Mouse (Mus musculus): Measurements from ENCODE around the gene D1Pas1. TPM values are rescaled to one million over a fixed set of nuclear protein-coding genes. Genes with fewer than 3 reads are reported as not detected.

Gene D1Pas1
- total RNA-seq (2022): not detected

DNA sequence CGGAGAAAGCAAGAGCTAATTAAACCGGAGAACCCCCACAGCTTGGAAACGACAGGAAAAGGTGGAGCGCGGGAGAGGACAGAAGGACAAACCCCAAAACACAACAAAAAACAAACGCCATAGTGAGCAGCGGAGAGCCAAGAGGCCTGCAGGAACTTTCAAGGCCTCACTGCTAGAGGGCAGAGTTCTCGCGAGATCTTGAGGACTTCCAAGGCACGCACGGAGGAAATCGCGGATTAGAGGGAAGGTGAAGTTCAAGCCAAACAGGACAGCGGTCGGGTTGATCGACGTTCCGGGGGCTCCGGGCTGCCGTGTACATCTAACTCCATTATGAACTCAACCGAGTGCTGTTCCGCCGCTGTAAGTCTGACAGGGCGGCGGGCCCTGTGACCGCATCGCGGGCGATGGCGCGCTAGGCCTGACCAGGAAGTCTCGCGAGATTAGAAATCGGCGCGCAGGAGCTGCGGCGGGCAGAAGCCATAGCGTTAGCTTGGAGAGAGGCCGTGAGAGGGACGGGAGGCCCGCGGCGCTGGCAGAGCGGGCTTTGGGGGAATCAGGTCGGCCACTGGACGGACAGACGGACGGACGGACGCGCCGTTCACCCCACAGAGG is at the start of gene D1Pas1:
D1Pas1 (plus strand) TSS at position 216 of the 612 bp plus-strand sequence.
- DNase-seq (ENCODE audit: low spot score): no peak

DNA sequence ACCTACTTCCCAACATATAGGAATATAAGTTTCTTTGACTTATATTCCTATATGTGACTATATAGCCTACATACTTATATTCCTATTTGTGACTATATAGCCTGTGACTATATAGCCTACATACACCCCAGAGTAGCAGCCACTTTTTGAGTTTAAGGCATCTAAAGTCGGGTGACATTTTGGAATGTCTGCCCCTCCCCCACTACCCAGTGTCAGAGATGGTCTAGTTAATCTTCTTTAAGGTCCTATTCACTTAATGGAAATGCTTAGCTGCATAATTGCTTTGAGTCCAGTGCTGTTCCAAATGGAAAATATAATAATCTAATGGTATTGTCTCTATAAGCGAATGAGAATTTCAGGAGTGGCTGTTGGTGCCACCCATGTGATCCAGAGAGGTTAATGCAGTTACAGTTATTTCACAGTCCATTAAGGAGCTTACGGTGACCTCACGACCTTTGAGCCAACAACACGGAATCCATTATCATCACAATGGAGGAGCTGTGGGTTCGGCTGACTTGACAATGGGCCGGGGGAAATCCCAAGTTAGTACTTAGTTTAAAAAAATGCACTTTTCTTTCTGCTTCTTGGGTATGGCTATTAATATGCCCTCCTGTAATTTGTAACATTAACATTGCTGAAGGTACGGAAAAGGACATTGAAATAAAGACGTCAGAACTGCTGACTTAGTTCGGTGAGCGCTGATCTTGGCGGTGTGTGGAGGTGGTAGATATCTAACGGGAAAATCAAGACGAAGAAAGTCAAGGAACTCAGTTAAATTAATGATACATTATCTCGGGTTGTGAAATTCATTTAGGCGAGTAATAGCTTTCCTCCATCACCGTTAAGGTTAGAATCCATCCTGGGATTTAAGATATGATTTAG is 44.5 kb upstream of the D1Pas1 start:
- no peak for DNase-seq (ENCODE audit: low spot score)

DNA sequence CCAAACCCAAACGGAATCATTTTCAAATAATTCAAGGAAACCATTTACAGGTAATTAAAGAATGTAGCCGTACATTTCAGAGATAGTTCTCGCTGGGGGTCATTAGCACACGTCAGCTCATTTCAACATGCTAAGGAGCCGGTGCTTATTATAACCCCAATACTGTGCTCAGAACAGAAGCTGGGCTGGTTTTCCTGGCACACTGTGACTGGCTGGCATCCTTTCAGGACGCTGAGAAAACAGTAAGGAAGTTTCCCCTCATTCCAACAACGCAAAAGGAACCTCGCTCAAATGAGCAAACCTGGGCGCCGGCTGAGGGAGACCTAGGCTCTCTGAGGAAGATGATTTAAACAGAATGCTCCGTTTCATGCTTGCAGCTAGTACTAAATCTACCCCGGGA is 43.2 kb upstream of the D1Pas1 start:
- no peak for DNase-seq (ENCODE audit: low spot score)

DNA sequence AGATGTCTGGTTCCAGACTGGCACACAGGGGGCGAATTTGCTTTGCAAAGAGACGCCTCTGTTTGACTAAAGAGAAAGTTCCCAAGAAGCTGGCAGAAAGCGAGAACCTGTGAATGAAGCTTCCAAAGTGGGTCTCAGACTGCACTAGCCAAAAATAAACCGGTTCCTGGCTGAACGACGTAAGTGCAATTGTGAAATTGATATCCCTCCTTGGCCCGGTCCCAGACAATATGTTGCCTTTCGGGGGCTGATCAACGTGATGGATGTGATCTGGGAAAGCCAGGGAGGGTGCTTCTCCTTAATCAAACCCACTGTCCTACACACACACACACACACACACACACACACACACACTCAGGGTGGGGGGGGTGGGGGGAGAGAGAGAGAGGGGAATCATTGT is 41.8 kb upstream of the D1Pas1 start:
- DNase-seq (ENCODE audit: low spot score): no peak

DNA sequence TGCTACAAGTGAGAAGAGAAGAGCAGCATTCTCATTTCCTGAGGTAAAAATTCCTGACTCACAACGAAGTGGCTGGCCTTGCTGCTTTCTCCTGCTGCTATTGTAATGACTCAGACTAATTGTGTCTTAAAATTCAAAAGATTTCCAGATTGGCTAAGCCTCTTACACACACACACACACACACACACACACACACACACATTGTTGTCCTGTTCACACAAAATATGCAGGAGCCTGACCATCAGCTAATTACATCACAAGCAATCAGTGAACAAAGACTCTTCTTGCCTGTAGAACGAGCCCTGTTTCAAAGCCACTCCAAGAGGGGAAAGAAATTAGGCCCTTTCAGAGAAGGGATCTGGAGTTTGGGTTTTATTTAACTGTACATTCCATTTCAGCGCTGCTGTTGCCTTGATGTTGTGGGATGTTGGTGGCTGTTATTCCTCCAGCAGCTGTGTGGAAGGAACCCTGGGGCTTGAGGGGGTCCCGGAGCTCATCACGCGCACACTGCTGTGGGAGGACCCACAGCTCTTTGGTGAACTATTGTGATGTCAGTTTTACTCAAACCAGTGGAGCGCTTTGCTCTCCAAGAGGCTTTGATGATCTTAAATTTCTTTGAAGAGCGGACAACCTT is 40.8 kb upstream of the D1Pas1 start:
- no peak for DNase-seq (ENCODE audit: low spot score)

DNA sequence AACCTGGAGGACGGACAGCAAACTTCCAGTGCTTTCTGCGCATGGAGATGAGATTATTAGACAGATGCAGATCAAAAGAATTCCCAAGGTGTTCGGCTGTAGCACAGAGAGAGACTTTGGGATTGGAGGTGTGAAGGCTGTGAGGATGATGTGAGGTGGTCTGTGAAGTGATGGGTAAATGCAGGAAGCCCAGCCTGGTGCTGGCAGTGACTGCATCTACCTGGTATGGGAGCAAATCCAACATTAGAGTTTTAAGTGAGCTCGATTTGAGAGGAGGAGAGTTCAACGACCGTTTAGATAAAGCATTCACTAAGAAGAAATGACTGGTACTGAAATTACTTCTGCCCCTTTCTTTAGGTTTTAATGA is 40.3 kb upstream of the D1Pas1 start:
- no peak for DNase-seq (ENCODE audit: low spot score)

DNA sequence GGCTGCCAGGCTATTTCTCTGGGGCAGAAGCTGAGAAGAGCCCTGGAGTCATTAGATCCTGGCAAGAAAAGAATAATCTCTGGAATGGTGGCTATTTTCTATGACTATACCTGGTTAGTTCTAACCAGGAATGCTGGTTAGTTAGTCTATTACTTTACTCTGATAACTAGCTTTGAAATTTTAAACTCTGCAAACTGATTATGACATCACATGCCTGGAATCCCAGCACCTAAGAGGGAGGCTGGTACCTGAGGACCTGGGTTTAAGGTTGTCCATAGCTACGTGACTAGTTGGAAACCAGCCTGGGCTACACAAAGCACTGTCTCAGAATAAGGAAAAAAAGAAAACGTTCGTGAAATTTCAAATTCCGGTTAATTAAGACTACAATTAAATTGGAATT is 39.7 kb upstream of the D1Pas1 start:
- DNase-seq (ENCODE audit: low spot score): no peak

DNA sequence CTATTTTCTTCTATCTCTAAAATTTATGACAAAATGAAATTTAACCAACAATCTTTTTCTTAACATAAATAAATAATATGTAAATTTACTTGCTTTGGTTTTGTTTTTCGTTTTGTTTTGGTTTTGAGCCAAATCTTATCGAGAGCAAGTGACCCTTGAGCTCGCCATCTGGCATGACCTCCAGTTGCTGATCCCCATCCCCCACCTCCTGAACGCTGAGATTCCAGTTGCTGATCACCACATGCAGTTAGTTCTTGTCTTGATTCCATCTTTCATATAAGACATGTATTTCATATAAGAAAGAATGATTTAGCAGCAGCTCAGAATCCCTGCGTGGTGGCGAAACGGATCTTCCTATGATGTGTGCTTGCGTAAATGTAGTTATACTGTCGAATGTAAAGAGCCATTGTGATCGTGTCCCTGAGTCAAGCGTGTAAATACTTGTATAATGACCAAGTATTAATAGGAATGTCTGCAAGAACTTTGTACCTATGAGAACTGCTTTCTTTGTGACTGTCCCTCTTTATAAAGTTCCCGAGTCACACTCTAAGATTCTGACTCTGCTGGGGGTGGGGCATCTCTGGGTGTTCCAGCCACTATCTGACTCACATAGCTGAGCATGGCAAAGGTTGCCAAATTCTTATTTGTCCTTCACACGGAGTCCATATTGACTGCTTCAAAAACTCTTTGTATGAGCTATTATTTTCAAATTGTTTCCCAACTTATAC is 36.9 kb upstream of the D1Pas1 start:
- no peak for DNase-seq (ENCODE audit: low spot score)

DNA sequence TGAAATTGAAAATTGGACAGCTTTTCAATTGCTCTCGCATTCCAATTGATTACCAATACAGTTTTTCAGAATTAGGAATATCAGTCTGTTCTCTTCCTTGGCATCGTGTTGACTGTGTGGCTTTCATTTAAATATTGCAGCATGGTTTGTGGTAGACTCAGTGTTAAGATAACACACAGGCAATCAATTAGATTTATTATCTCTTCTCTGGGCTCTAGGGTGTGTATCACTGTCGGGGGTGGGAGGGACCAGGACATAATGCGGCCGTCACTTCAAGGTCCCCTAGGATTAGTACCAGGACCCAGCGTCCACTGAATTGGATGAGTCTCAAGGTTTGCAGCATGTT is 36.4 kb upstream of the D1Pas1 start:
- DNase-seq (ENCODE audit: low spot score): no peak

DNA sequence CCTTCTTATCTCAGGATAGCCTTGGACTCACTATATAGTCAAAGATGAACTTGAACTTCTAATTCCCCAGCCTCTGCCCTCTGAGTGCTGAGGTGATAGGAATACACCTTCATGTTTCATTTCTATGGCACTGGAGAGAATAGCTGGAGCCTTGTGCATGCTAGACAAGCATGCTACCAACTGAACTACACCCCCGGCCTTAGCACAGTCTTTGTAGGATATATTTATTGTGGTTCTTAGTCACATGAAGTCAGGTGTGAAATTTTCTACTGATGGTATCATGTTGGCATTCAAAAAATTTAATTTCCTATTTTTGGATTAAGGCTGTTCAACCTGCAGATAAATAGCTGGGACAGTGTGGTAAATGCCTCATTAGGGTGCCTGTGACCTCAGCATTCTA is 33.0 kb upstream of the D1Pas1 start:
- no peak for DNase-seq (ENCODE audit: low spot score)

DNA sequence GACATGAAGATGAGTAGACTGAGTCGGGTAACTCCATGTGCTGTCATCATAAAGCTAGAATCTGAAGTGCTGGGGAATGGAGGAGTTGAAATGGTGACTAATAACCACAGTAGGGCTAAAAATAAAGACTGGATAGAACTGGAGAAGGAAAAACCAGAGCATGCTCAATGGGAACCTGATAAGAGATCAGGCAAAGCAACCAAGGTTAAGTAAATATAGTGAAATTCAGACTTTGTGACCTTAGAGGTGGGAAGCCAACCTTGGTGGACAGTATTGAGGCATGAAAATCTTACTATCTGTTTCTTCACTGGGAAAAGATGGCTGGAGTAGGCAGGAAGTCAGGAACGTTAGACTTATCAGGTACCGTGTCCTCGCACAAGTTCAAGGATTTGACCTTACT is 14.8 kb upstream of the D1Pas1 start:
- DNase-seq (ENCODE audit: low spot score): no peak

DNA sequence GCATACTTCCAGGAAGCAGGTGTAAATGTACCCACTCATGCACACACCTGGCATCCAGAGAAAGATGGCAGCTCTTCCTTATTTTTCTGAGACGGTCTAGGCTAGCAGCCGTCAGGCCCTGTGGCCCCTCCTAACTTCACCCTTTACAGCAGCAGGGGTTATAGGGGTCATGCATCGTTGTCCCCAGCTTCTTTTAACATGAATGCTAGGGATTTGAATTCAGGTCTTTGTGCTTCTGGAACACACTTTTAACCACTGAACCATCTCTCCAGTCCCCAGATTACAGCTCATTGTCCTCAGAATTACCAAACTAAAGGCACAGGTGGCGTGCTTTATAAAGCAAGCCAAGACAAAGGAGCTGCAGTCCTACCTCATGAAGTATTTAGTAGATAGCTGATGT is 12.6 kb upstream of the D1Pas1 start:
- DNase-seq (ENCODE audit: low spot score): no peak

DNA sequence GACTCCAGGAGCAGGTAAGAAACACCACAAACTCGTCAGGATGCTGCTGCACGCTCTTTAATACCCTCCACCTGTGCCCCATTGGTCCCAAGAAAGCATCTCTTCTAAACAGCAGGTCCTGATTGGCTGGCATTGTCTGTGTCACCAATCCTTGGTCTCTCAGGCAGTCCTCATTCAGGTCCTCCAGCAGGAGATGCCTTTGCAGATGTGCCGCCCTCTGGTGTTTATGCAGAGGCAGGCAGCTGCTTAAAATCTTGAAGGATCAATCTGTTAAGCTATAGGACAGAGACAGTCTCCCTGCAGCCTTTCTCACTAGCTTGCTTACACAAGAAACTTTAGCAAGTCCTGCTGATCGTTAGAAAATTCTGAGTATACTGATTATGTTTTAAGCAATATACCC is 7.8 kb upstream of the D1Pas1 start:
- no peak for DNase-seq (ENCODE audit: low spot score)

DNA sequence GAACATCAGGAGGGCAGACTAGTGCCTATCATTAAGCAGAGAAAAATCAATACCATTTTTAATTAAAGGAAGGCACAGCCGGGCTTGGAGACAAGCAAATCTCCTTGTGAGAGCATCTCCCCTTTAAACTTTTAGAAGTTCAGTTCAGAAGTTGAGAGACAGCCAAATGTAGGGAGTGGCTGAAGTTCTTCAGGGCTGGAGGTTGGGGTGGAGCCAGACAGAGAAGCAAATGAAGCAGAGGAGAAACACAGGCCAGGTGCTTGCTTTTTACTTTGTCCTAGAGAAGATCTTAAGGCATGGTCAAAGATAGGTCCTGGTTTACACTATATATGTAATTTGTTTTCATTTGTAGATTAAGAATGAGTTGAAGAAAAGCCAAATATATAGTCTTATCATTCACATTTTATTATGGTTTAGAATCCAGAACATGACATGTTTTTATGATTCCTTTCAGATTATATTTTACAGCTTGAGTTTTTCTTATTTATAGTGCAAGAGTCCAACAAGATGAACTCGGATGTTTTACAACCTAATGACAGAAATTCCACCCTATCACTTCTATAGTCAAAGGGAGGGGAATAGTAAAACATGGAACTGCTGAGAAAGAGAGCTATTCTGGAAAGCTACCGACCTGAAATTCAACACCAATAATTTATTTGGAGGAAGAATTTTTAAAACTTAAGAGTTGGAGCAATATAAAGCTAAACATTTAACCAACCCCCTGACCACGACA is 2.9 kb upstream of the D1Pas1 start:
- DNase-seq (ENCODE audit: low spot score): no peak

DNA sequence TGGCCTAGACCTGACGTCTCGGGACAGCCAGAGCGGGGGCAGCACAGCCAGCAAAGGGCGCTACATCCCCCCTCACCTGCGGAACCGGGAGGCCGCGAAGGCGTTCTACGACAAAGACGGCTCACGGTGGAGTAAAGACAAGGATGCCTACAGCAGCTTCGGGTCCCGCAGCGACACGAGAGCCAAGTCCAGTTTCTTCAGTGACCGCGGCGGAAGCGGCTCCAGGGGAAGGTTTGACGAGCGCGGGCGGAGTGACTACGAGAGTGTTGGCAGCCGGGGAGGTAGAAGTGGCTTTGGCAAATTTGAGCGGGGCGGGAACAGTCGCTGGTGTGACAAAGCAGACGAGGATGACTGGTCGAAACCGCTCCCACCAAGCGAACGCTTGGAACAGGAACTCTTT is 710 bp downstream of the D1Pas1 start:
- no peak for DNase-seq (ENCODE audit: low spot score)

DNA sequence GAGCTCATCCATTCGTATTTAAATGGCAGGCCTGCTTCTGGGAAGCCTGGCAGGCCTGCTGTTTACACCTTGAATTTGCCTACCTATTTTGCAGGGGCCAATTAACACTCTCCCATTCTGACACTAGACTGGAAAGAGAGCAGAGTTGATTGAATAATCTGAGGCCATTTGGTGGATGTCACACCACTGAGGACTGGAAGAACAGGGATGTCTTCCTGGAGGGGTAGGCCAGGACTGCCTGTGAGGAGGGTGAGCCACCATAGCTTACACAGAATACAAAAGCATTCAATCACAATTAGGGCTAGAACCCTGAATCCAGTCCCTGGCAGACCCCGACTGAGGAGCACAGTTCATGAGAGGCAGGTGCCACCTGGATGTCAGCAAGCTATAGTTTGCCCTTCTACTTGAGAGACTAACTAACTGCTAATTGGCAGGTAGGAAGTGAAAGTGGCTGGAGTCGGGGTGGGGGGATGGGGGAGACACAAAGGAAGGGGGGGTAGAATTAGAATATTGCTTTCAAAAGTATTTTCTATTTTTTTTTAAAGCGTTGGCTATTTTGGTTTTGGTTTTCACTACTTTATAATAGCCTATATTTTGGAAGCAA is 9.8 kb downstream of the D1Pas1 start:
- no peak for DNase-seq (ENCODE audit: low spot score)

DNA sequence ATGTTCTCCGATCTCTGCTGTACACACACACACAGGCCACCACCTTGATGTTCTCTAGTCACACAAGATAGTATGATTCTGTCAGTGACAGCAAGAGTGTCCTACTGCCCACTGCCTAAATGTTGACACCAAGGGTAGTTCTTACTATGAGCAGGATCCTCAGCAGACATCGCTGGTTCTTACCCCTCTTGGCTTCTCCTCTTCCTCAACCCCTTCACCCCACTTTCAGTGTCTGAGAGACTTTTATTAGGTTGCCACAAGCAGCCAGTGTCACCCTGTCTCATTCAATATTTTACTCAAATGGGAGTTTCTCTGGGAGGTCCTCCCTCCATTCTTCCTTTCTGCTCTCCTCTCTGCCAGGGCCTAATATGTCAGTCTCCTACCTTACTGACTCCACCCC is 10.6 kb downstream of the D1Pas1 start:
- DNase-seq (ENCODE audit: low spot score): no peak

DNA sequence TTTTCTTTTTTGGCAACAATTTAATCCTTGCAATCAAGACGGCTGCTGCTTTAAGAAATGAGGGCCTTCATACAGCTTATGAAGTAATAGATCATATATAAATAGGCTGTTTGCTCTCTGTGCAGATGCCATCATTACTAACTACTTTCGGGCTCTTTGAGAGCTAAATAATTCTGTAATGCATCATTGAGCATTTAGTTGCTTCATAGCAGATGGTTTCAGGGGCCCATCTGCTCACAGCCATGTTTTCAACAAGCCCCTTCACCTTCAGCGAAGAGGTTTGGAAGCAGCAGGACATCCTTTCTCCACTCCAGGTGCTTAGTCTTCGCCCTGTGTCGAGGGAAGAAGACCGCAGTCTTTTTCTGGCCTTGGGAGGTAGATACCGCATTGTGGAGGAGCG is 12.2 kb downstream of the D1Pas1 start:
- no peak for DNase-seq (ENCODE audit: low spot score)

DNA sequence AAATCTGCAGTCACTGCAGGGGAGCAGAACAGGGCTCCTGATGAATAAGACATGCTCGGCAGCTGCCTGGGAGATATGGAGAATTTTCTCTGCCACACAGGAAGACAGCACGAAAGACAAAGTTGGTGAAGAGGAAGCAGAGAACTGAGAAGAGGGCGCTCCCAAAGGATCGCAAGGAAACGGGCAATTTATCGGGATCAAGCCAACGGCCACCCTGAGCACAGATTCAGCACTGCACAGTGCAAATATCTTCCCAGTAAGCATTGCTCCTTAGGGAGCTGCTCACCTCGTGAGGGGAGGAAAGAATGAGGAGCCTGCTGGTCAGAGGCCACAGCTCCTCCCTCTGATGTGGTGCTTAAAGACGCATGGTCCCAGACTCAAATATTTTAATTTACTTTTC is 13.3 kb downstream of the D1Pas1 start:
- DNase-seq (ENCODE audit: low spot score): no peak

DNA sequence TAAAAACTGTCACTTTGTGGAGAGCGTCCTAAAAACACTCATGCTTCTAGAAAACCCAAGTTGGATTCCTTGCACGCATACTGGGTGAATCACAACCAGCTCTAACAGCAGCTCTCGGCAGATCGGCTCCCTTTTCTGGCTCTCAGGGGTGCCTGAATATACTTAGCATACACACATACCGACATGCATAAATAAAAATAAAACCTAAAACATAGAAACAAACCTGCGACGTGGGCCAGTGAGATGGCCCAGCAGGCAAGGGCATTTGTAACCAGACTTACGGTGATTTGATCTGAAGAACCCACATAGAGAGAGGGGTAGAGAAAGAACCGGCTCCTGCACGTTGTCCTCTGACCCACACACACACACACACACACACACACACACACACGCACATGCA is 17.9 kb downstream of the D1Pas1 start:
- no peak for DNase-seq (ENCODE audit: low spot score)

DNA sequence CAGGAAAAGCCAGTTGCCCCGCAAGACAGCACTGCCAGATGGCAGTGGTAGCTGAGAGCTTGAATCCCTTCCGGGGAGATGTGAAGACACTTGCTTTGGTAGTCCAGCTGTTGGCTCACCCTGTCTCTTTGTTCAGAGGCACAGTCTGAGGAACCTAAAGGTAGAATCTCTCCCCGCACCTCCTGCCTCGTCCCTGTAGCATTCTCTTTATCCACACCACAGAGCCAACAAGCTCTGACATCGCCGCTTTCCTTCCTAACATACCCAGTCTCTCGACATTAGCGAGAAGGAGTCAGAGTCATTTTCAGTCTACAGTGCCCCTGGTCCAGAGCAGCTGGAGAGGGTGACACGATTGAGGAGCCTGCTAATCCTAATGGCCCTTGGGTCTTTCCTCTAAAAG is 18.9 kb downstream of the D1Pas1 start:
- no peak for DNase-seq (ENCODE audit: low spot score)

Measured in heart, adult 8-10 months (tissue).